Mouse (Mus musculus): ENCODE data around the gene Gpr55.
A peak's percentile ranks its signal among the peaks of the same experiment; 100 is the strongest.

The Gpr55 gene

DNA sequence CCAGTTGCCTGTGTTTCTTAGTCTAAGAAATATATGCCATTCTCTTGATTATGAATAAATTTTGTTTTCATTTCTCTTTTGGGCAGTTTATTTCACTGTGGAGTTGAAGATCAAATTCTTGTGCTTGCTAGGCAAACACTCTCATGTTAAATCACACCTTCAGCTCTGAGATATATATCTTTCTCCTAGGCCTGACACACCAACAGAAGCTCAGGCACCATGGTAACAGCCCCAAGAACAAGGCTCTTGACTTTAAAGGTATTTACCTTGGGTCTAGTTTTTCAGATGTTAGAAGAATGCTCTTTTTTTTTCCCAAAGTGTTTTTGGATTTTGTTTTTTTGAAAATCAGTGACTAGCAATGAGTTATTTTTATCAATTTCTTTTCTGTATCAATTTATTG lies 44.9 kb downstream of the Gpr55 start:
- no peak for DNase-seq (ENCODE audit: low spot score in 2 of 2)

DNA sequence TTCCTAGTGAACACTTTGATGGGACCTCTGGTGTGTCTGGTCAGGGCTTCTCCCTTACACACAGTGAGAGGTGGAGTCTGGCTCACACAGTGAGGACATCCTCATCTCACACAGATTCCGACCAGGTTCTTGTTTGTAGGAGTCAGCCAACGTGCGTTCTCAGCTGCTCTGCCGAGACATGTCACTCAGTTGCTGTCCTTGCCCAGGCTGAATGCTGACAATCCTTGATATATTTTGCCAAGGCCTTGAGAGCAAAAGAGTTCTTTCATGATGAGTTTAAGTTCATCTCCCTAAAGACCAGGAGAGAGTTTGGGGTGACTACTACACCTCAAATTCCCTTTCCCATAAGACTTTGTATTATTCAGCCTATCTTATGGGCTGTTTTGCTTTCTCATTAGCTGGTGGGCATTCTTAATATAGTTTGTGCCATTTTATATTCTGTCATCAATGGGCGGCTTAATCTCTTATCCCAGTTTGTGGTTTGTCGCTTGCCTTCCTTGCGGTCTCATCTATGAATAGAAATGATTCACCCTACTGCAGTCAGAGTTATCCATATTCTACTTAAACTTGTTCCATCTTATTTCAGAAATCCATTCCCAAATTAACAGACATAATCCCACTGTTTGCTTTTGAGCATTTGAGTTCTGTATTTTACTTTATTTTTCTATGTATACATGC lies 47.6 kb downstream of the Gpr55 start:
- no peak for DNase-seq (ENCODE audit: low spot score in 2 of 2)

DNA sequence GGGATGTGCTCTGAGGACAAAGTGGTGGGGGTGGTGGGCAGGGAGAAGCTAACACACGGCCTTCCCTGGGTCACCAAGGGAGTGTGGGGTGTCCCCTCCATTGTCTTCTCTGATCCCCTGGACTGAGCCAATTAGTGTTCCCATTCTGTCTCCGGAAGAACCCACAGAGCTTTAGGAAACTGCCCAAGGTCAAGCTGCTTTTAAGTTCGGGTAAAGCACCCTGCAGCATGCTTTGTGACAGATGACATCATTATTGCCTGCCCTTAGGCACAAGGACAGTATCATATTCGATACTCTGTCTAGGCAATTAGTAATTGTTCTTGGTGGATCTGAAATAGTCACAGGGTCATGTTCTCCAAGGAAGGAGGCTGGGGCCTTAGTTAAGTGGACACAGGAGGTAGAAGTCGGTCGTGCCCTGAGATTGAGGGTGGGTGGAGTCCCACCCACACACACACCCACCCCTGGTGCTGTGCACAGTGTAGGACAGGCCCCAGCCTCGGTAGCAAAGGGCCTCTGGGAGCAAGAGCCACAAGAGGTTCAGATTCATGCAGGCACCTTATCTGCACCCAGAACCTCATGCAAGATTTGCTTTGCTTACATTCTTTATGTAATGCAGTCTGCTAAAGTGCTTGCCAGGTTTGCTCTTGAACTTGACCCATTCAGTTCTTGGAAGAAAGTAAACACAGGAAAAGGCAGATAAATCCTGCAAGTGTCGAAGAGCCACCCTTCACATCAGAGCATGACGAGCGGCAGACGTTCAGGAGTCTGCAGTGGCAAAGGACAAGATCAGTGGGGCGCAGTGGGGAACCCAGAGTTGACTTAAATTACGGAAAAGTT lies 51.8 kb downstream of the Gpr55 start:
- DNase-seq (ENCODE audit: low spot score in 2 of 2), result no peak

DNA sequence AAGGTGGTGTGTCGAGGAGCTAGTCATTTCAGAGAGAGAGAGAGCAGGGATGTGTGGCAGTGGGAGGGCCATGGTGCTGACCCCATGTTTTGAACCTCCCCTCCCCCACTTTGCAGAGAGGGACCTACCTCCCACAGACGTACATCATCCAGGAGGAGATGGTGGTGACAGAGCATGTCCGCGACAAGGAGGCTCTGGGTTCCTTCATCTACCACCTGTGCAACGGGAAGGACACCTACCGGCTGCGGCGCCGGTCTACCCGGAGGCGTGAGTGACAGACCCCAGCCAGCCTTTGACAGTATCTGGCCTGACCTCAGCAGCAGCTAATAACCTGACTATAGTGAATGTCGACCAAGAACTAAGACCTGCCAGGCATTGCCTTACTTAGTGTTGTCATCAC lies 53.9 kb downstream of the Gpr55 start:
- no peak for DNase-seq (ENCODE audit: low spot score in 2 of 2)

DNA sequence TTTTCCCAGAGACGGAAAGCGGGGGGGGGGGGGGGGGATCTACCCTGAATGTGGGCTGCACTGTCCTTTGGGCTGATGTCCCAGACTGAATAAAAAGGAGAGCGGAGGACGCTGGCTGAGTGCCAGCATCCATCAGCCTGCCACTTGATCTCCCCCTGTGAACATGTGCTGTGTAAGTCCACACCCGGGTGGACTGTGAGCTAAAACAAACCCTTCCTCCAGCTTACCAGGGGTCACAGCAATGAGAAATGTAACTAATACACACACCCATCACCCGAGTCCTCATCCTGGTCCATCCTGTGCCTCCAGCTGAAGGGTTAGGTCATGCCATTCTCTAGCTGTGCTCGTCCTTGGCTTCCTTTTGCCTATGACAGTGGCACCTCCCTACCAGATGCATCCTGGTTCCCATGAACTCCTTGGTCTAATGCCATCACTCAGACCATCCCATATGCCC lies 58.7 kb downstream of the Gpr55 start:
- DNase-seq (ENCODE audit: low spot score in 2 of 2), result peak in 1 of 2 experiments; percentile 45

DNA sequence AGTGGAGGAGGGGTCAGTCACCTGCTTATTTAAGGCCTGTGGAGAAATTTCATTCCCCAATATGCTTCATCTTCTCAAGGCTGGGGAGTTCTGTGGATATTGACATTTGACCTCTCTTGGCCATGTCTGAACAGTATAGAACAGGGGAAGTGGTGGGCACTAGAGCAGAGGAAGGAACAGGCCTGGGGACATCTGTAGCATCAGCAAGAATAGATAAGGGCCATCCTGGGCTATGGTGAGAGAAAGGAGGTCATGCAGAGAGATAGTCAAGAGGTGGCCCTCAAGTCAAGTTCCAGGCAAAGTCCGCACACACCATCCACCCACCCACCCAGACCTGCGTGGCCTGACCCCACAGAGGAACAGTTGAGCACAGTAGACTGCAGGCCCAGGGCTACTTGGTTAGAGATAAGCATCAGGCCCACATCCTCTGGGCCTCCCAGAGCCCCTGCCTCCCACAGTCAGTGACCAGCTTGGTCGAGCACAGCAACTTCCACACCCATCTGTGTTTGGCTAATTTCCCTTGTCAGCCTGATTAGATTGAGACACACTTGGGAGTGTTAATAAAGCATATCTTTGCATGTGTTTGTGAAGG lies 59.2 kb downstream of the Gpr55 start:
- DNase-seq (ENCODE audit: low spot score in 2 of 2), result peak in 1 of 2 experiments; percentile 9

DNA sequence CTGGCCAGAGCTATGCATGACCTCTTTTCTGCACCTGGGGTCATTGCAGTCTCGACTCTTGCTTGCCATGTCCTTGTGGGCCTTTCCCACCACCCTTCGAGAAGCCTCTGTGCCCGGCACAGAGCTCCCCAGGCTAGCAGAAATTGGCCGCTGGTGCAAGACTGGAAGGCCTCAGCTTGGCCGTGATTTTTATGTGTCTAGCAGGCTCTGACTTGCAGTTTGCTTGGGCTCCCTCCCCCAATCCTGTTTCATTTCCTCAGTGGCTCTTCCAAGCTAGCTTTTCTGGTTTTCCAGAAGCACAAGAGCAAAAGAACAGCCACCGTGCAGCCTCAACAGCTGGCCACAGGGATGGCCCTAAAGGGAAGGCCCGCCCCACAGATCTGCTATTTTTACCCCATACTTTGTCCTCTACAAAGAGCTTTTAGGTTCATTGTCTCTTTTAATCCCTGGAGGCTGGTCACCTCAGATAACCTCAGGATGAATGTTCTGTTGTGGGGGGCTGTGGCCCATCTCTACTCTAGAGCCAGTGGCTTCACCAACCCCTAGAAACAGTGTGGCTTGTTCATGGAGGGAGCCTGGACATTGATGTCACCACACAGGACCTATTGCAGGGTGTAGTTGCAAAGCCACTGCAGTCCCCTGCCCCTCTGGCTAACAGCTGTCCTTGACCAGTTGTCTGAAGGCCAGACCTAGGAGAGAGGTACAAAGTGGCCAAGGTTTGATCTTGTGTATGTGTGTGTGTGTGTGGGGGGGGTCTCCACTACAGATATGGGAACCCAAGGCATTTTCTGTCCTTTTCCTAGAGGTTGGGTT lies 60.1 kb downstream of the Gpr55 start:
- DNase-seq (ENCODE audit: low spot score in 2 of 2), result peak in 1 of 2 experiments; percentile 38

DNA sequence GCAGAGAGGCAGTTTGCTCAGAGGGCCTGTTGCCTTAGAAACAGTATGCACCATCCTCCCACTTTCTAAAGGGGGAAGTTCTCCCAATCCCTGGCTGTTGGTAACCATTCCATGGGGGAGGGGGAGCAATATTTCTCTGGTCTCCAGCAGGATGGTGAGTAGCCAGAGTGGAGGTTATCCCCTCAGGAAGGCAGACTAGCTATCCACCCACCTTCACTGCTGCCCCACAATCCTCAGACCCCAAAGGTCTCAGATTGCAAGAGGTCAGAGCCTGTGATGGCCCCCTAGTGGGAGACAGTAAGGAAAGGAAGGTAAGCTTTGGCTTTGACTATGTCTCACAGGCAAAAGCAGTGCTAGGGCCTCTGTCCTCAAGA lies 61.4 kb downstream of the Gpr55 start:
- no peak for DNase-seq (ENCODE audit: low spot score in 2 of 2)

DNA sequence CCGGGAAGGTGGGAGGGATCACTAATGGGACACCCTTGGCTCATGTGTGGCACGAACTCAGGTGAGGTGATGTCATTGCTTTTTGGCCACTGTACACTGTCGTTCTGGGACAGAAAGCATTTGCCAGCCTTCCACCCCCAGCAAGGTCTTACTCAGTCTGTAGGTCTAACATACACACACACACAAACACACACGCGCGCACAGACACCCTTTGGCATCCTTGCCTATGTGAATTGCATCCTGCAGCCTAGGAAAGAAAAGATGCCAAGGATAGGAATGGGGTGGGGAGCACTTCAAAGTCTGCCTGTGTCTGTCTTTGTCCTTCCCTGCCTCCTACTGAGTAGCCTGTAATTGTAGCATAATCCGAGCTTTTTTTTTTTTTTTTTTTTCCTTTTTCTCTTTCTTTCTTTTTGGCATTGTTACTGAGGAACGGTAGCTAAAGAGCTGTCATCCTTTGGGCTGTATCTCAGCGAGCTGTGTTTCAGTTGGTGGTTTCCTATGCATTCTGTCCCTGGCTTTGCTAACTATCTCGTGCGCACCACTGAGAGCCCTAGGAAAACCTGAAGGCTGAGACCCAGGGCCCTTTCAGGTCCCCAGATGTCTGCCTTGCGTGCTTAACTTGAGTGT lies 61.9 kb downstream of the Gpr55 start:
- DNase-seq (ENCODE audit: low spot score in 2 of 2), result peak in 1 of 2 experiments; percentile 62

DNA sequence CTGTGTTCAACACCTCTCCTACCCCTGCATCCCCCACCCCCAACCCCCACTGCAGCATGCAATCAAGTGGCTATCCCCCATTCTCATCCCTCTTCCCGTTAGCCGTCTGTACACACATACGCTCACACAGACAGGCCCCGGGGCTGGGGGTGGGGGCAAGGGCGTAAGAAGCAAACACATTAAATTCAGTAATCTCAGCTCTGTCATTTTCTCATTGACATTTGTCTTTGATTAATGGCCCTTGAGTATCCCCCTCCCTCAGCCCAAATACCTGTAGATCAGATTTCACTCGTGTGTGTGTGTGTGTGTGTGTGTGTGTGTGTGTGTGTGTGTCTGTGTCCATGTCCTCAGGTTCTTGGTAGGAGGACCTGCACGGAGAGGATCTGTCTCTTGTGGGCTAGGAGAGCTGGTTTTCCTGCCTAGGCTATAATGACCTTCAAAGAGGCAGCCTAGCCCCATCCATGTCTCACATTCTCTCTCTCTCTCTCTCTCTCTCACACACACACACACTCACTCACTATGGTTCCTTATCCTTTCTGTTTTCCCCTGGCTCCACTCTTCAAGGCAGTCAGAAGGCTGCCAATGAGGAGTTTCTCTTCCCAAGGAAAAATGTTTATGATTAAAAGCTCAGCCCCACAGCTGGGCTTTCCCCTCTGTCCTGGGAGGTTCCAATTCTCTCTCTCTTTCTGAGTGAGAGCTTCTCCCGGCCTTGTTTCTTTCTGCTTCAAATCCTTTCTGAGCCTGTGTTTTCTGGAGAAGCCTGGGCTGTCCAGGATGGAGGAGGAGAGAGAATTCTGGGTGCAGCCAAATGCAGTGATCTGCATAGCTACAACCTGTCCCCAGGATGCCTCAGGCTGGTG lies 62.7 kb downstream of the Gpr55 start:
- no peak for DNase-seq (ENCODE audit: low spot score in 2 of 2)

DNA sequence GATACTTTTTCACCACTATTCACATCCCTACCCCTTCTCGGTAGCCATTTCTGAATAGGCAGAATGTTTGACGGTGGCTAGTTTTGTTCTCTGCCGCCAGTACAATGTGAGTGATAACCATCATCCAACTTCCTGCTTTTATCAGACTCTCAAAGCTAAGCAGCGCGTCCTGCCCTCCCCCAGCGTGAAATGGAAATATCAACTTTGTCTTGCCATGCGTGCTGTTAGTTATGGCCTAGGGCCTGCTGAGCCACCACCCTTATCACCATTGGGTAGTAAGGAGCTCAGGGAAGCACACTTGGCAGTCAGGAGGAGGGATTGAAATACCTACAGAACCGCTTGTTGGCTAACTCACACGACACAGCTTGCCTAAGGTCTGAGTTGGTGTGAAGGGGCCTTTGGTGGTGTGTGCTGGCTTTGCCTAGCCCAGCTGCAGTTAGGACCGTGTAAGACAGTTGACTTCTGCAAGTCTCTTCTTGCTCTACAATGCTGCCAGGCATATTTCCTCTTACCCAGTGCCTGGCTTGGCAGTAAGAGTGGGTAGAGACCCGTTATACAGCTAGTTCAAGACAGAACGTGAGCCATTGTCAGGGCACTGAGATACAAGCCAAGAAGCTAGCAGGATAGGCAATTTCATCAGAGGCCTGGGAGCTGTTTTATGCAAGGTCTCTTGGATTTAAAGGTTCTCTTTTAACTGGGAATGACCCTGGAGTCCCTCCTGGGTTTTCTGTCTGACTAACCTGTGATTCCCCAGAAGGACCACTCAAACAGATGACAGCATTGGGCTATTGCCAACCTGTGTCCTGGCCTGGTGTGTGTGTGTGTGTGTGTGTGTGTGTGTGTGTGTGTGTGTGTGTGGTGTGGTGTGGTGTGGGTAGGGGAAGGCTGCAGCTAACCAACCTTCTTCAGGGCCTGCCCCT lies 63.8 kb downstream of the Gpr55 start:
- DNase-seq (ENCODE audit: low spot score in 2 of 2), result peak in 1 of 2 experiments; percentile 40

DNA sequence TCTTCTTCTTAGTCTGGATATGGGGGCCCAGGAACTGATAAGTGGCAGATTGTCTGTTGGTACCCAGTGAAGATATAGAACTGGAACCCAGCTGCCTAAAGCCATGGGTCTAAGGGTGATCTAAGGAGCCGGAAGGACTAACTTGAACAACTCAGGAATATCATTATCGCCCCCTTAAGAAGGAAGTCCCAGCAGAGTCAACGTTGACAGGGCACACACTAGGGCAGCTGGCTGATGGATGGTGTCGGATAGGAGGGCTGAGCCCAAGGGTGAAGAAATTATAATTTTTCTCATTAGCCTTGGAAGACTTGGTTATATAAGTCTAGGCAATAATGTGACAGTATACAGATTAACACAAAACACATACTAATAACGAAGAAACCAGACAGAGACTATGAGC lies 64.7 kb downstream of the Gpr55 start:
- DNase-seq (ENCODE audit: low spot score in 2 of 2), result no peak

DNA sequence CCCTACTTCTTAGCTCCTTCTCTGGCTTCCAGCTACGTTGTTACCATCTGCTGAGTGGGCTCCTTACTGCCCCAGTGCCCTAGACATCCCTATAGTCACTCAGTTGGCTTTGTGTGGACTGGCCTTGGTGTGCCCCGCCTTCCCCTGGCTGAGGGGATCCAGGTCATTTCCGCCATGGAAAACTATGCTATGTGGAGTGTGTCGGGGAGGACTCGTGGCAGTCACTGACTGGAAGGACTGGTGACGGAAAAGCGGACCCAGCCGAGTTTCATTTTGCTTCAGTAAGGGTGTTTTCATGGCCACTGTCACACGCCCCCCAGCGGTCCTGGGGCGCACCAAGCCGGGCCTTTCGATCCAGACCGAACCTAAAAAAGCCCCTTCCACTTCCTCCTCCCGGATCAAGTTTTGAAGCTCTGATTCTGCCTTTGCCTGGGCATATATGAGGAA lies 65.4 kb downstream of the Gpr55 start:
- peak; percentile 67 to 78 for DNase-seq (ENCODE audit: low spot score in 2 of 2)

DNA sequence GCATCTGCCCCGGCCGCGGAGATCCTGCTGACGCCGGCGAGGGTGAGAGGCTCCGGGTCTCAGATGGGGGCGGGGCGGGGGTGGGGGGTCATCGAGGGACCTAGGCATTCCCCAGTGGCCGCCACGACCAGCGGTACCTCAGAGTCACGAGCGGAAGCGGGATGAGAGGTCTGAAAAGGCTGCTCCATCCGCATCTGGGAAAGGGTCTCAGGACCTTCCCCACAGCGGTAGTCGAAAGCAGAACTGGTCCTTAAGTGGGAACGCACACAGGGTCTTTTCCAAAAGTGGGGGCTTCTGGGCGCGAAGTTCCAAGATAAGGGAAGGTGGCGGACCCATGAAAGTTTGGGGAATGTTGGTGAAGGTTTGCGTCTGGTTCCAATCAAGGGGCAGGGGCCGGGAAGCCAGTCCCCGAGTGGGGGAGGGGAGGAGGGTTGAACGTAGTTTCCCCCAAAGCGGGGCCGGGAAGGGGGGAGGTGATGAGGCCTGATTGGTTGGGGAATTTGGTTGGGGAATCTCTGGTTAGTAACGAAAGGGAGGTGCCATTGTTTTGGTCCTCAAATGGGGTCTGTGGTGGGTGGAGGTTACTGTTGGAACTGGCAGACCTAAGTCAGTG lies 66.0 kb downstream of the Gpr55 start:
- peak in 1 of 2 experiments; percentile 30 for DNase-seq (ENCODE audit: low spot score in 2 of 2)

DNA sequence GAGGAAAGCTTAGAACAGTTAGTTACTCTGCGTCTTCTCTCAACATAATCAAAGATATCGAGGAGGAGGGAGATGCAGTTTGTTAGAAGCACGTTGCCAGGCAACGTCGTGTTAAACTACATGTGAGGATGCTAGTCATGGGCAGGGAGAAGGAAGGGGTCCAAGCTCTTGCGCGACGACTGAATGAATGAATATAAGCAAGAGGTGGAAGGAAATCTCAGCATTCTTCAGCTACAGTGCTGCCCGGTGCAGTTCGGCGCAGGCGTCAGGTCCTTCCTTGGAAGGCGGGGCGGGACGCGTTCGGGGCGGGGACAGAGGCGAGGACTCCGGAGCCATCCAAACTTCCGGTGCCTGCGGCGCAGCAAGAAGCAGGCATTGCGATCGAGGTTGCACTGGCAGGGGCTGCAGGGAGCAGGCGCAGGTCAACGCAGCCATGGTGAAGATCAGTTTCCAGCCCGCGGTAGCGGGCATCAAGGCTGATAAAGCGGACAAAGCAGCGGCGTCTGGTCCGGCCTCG lies 66.5 kb downstream of the Gpr55 start, which contains the start of gene Itm2c:
Gene Itm2c, plus strand, starts transcription at position 51 of the 517 bp plus-strand sequence.
- peak; percentile 90 to 93 for DNase-seq (ENCODE audit: low spot score in 2 of 2)

Data from right cerebral cortex, adult 2 months (tissue).